Mouse (Mus musculus) left cerebral cortex, adult 2 months (tissue): ENCODE measurements around the gene Zmat3. TPM values are rescaled to one million over a fixed set of nuclear protein-coding genes. Genes with fewer than 3 reads are reported as not detected.

Experiments used
- DNase-seq, 2 experiments: peaks; one replicate each; pipeline ENCODE4 v3.0.0; 2021 to 2022; ENCODE audit warnings: low spot score in 2 of 2, mixed read lengths in 1 of 2; ENCODE audit errors: extremely low spot score in 1 of 2
- H3K27ac ChIP-seq: fragments of 200-600 bp; 2 replicates; pipeline ENCODE4 v1.8.1; 2022
- H3K4me3 ChIP-seq: fragments of 200-600 bp; 2 replicates; pipeline ENCODE4 v1.8.1; 2022
- CTCF ChIP-seq: fragments of 200-600 bp; IDR thresholded peaks from 2 replicates; pipeline ENCODE4 v1.8.1; 2022; ENCODE audit warnings: antibody characterized with exemption, mild to moderate bottlenecking, moderate library complexity
- intact Hi-C: fragments of 180-260 bp; cut with DNase I; formaldehyde crosslinking; loops from one replicate; pipeline ENCODE4 v1.15.1; 2025
- total RNA-seq, 2 experiments: library from RNA; stranded (reverse); gene quantifications; 2 replicates each; pipeline ENCODE4 v1.2.3; 2021

The Zmat3 gene
- total RNA-seq, 2 experiments from 2014 or later = 83.8 to 85.9 TPM

- no peak overlapping the region for H3K27ac ChIP-seq
- H3K4me3 ChIP-seq = no peak overlapping the region
- DNase-seq = peak; percentile 72 to 76
- intact Hi-C loops = loop anchor here (1.0 to 10.0 kb wide), 2 partner anchors 175 to 361 kb away; no protein-coding TSS in a partner anchor
- peak; percentile 98 for TF ChIP-seq CTCF
Observed at GRCm38 (mm10) chr3:32333456-32334086, 32.2 kb downstream of the Zmat3 start.

- Histone ChIP-seq H3K4me3 (no peak overlapping the region), H3K27ac (no peak overlapping the region)
- intact Hi-C loops = loop anchor here (1.0 to 10.0 kb wide), 2 partner anchors 413 to 528 kb away; partner anchors contain the start of gene Kcnmb2
- TF ChIP-seq CTCF = no peak
- no peak for DNase-seq
Observed at GRCm38 (mm10) chr3:32317901-32318416, 47.9 kb downstream of the Zmat3 start.

- DNase-seq = peak; percentile 59 to 64
- no peak overlapping the region for H3K27ac ChIP-seq
- peak; percentile 82 for TF ChIP-seq CTCF
- no peak overlapping the region; the same call in 1 of the 2 replicates for H3K4me3 ChIP-seq
- intact Hi-C loops = loop anchor here (1.0 to 10.0 kb wide), 2 partner anchors 413 to 527 kb away; partner anchors contain the start of gene Kcnmb2
Observed at GRCm38 (mm10) chr3:32317165-32317900, 48.5 kb downstream of the Zmat3 start.

- no peak for DNase-seq
- intact Hi-C loops = loop anchor here (10.0 kb wide), 1 partner anchor 410 kb away; the partner anchor contains the start of gene Kcnmb2
- peak; percentile 40 for TF ChIP-seq CTCF
- Histone ChIP-seq H3K27ac (no peak overlapping the region), H3K4me3 (no peak overlapping the region)
Observed at GRCm38 (mm10) chr3:32314746-32315145, 51.1 kb downstream of the Zmat3 start.

- Histone ChIP-seq H3K4me3 (no peak overlapping the region), H3K27ac (no peak overlapping the region)
- DNase-seq = no peak
- intact Hi-C loops = no loop called here
- TF ChIP-seq CTCF = no peak
Observed at GRCm38 (mm10) chr3:32304171-32304570, 61.6 kb downstream of the Zmat3 start.

GRCm38 (mm10) chr3:32292001-32292400 lies 73.8 kb downstream of the Zmat3 start:
- intact Hi-C loops = no loop called here
- TF ChIP-seq CTCF = no peak
- DNase-seq = no peak
- no peak overlapping the region for H3K27ac ChIP-seq
- H3K4me3 ChIP-seq = no peak overlapping the region

Other genes starting within 250 kb of the Zmat3 start
- gene Pik3ca, start 31.7 kb upstream of the Zmat3 start, total RNA-seq = 10 to 100 TPM; 60.8 to 66.7 TPM
- not detected for gene Kcnmb3, start 126.2 kb upstream of the Zmat3 start, total RNA-seq
- gene Zfp639, start 144.2 kb upstream of the Zmat3 start, total RNA-seq = 10 to 100 TPM; 36.1 to 37.0 TPM
- 100 to 1,000 TPM; 119 to 123 TPM for gene Mfn1, start 163.5 kb upstream of the Zmat3 start, total RNA-seq